Mouse (Mus musculus): Measurements from ENCODE around the gene Prickle2. TPM values are rescaled to one million over a fixed set of nuclear protein-coding genes. Genes with fewer than 3 reads are reported as not detected.

The Prickle2 gene
- polyA plus RNA-seq (2015; fragmentation: Nextera tagmentation; extraction: Ambion mirVana): 6.7 and 7.2 TPM in 2 replicates

- Histone ChIP-seq H3K27me3 (replicated peaks) (no peaks in the 10 kb centered on the region), H3K4me3 (replicated peaks) (peak within 1 kb of the TSS; percentile 71), H3K4me2 (replicated peaks) (peak within 1 kb of the TSS; percentile 93), H3K9ac (peak within 1 kb of the TSS; percentile 68), H3K9me3 (no peaks in the 10 kb centered on the region), H3K4me1 (replicated peaks) (peaks cover 13% of the 10 kb centered on the region; the same call in 1 of the 2 replicates), H3K36me3 (no peaks in the 10 kb centered on the region), H3K27ac (0 out of 2 replicates have a peak within 1 kb of the TSS, but pooled peaks have one; percentile 57)
- WGBS: 0% methylated on average over 22 of the region's 24 CpGs
- peak; percentile 98 for ATAC-seq
These were observed at the start of gene Prickle2 for GRCm38 (mm10) chr6:92706145-92706466. TSS of gene Prickle2 (minus strand) at chr6:92706155.

- H3K27me3 ChIP-seq (replicated peaks): no peaks in the 10 kb centered on the region
- no peak overlapping the region for H3K27ac ChIP-seq
- H3K36me3 ChIP-seq: no peaks in the 10 kb centered on the region
- ATAC-seq: no peak
- H3K9me3 ChIP-seq: no peaks in the 10 kb centered on the region
- H3K4me3 ChIP-seq (replicated peaks): no peak overlapping the region
- 0 out of 2 replicates have a peak, but pooled peaks cover 2% of the 10 kb centered on the region for H3K4me1 ChIP-seq (replicated peaks)
- WGBS: 87% methylated on average over 2 of the region's 2 CpGs
- H3K4me2 ChIP-seq (replicated peaks): no peak overlapping the region
- H3K9ac ChIP-seq: no peak overlapping the region
These were observed 46.8 kb upstream of the Prickle2 start for GRCm38 (mm10) chr6:92752737-92753136.

- no peak overlapping the region for H3K9ac ChIP-seq
- no peaks in the 10 kb centered on the region for H3K9me3 ChIP-seq
- H3K36me3 ChIP-seq: no peaks in the 10 kb centered on the region
- no peak for ATAC-seq
- no peak overlapping the region for H3K4me2 ChIP-seq (replicated peaks)
- 67% methylated on average over 4 of the region's 4 CpGs for WGBS
- no peak overlapping the region for H3K27ac ChIP-seq
- H3K27me3 ChIP-seq (replicated peaks): no peaks in the 10 kb centered on the region
- no peak overlapping the region for H3K4me3 ChIP-seq (replicated peaks)
- H3K4me1 ChIP-seq (replicated peaks): no peaks in the 10 kb centered on the region
These were observed 43.5 kb upstream of the Prickle2 start for GRCm38 (mm10) chr6:92749420-92749819.

DNA sequence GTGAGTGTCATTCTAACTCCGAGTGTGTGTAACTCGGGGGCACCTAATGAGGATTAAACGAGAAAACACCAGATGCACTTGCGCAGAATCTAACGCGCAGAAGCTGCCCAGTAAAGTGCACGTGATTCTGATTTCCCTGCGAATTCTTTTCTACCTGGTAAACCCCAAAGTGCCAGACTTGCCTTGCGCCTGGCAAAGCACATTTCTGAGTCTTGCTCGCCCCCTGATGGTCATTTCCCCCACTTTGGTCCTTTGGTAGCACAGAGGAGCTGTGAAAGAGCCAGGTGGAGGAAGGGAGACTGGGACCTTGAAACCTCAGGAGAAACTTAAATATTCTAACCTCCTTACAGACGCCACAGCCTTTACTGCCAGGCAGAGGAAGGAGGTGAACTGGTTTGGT, 37.6 kb upstream of the Prickle2 start:
- no peaks in the 10 kb centered on the region for H3K36me3 ChIP-seq
- H3K4me3 ChIP-seq (replicated peaks): no peak overlapping the region
- no peaks in the 10 kb centered on the region for H3K4me1 ChIP-seq (replicated peaks)
- H3K27me3 ChIP-seq (replicated peaks): no peaks in the 10 kb centered on the region
- H3K9ac ChIP-seq: no peak overlapping the region
- H3K4me2 ChIP-seq (replicated peaks): peak overlapping the region; percentile 32; the same call in 1 of the 2 replicates
- 15% methylated on average over 11 of the region's 11 CpGs for WGBS
- ATAC-seq: no peak
- H3K27ac ChIP-seq: no peak overlapping the region
- no peaks in the 10 kb centered on the region for H3K9me3 ChIP-seq

- ATAC-seq: no peak
- no peak overlapping the region for H3K9ac ChIP-seq
- H3K27me3 ChIP-seq (replicated peaks): no peaks in the 10 kb centered on the region
- no peaks in the 10 kb centered on the region for H3K36me3 ChIP-seq
- H3K4me1 ChIP-seq (replicated peaks): no peaks in the 10 kb centered on the region
- no peaks in the 10 kb centered on the region for H3K9me3 ChIP-seq
- no peak overlapping the region for H3K27ac ChIP-seq
- H3K4me2 ChIP-seq (replicated peaks): no peak overlapping the region
- WGBS: 89% methylated on average over 1 of the region's 1 CpGs
- H3K4me3 ChIP-seq (replicated peaks): no peak overlapping the region
These were observed 31.2 kb upstream of the Prickle2 start for GRCm38 (mm10) chr6:92737116-92737515.

DNA sequence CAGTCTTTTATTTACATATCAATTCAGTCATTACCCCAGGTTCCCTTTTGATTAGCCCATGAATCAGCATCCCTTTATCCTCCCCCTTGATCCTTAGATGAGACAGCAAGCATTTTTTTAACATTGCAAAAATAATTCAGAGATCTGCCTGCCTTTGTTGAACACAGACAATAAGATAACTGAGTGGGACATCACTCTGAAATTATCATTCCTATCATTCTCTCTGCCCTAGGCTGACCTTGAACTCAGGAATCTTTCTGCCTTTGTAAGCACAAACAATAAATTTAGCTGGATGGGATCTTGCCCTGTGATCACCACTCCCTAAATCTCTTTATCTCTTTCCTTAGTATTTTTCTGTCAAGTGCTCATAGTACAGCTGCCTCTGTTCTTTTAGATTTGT, 27.7 kb upstream of the Prickle2 start:
- no peak overlapping the region for H3K4me3 ChIP-seq (replicated peaks)
- 0 out of 2 replicates have a peak, but pooled peaks cover under 1% of the 10 kb centered on the region for H3K4me1 ChIP-seq (replicated peaks)
- H3K4me2 ChIP-seq (replicated peaks): no peak overlapping the region
- no peaks in the 10 kb centered on the region for H3K27me3 ChIP-seq (replicated peaks)
- no peak overlapping the region for H3K9ac ChIP-seq
- H3K36me3 ChIP-seq: no peaks in the 10 kb centered on the region
- no peak overlapping the region for H3K27ac ChIP-seq
- no peak for ATAC-seq
- no peaks in the 10 kb centered on the region for H3K9me3 ChIP-seq

GRCm38 (mm10) chr6:92728514-92728913, 22.6 kb upstream of the Prickle2 start:
- Histone ChIP-seq H3K27me3 (replicated peaks) (no peaks in the 10 kb centered on the region), H3K27ac (no peak overlapping the region), H3K36me3 (no peaks in the 10 kb centered on the region), H3K4me2 (replicated peaks) (no peak overlapping the region), H3K9ac (no peak overlapping the region), H3K4me1 (replicated peaks) (peaks cover 15% of the 10 kb centered on the region; the same call in 1 of the 2 replicates), H3K4me3 (replicated peaks) (no peak overlapping the region), H3K9me3 (no peaks in the 10 kb centered on the region)
- WGBS: 34% methylated on average over 7 of the region's 7 CpGs
- no peak for ATAC-seq

DNA sequence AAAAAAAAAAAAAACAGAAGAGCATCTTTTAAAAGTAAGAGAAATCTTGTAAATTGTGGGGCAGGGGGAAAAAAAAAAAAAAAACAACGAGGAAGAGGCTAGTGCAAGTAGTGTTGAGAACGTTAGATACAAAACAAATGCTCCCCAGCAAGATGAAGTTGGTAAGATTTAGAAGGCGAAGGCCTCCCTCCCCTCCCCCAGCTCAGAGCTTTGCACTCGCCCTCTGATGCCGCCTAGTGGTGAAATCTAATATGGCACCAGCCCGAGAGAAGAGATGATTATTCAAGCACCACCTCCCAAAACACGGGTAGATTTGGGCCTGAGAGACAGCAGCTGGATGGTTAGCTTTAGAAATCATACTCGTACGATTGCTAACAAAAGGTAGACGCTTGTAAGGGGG, 22.1 kb upstream of the Prickle2 start:
- Histone ChIP-seq H3K9me3 (no peaks in the 10 kb centered on the region), H3K4me2 (replicated peaks) (no peak overlapping the region), H3K9ac (no peak overlapping the region), H3K27me3 (replicated peaks) (no peaks in the 10 kb centered on the region), H3K27ac (no peak overlapping the region), H3K4me3 (replicated peaks) (no peak overlapping the region), H3K36me3 (no peaks in the 10 kb centered on the region), H3K4me1 (replicated peaks) (peaks cover 15% of the 10 kb centered on the region; the same call in 1 of the 2 replicates)
- 5% methylated on average over 10 of the region's 10 CpGs for WGBS
- peak; percentile 43; the same call in 1 of the 2 replicates for ATAC-seq

DNA sequence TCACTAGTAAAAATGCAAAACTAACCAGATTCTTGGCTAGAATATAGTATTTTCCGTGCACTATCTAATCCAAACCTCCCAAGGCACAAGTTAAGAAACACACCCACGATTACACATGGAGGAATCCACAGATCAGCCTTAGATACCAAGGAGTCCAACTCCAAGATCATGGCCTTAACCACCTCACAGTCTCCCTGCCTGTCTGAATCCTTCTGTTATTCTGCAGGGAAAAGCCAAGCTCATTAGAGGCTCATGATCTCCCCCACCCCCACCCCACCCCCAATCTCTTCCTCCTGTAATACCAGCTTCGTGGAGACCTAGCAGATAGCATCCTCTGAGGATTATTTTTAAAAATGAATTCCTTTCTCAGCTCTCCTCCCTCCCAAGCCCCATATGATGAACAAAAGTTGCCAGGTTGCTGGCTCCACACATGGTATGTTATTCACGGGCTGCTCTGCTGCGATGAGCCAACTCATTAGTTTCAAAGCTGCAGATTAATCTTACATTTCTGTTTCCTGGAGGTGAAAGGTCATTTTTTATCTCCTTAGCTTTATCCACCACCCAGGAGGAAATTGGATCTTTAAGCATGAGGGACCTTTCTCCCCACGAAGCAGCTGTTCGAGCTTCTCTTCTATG, 21.5 kb upstream of the Prickle2 start:
- Histone ChIP-seq H3K4me2 (replicated peaks) (no peak overlapping the region), H3K27ac (no peak overlapping the region), H3K36me3 (no peaks in the 10 kb centered on the region), H3K9ac (no peak overlapping the region), H3K9me3 (no peaks in the 10 kb centered on the region), H3K4me1 (replicated peaks) (peaks cover 15% of the 10 kb centered on the region; the same call in 1 of the 2 replicates), H3K27me3 (replicated peaks) (no peaks in the 10 kb centered on the region), H3K4me3 (replicated peaks) (no peak overlapping the region)
- 13% methylated on average over 7 of the region's 7 CpGs for WGBS
- ATAC-seq: peak; percentile 53

GRCm38 (mm10) chr6:92726121-92726520, 20.2 kb upstream of the Prickle2 start:
- no peaks in the 10 kb centered on the region for H3K9me3 ChIP-seq
- no peak overlapping the region for H3K27ac ChIP-seq
- no peak overlapping the region for H3K4me3 ChIP-seq (replicated peaks)
- no peak overlapping the region for H3K4me2 ChIP-seq (replicated peaks)
- no peaks in the 10 kb centered on the region for H3K36me3 ChIP-seq
- no peak overlapping the region for H3K9ac ChIP-seq
- no peaks in the 10 kb centered on the region for H3K27me3 ChIP-seq (replicated peaks)
- ATAC-seq: no peak
- WGBS: 74% methylated on average over 5 of the region's 5 CpGs
- peaks cover 15% of the 10 kb centered on the region; the same call in 1 of the 2 replicates for H3K4me1 ChIP-seq (replicated peaks)

DNA sequence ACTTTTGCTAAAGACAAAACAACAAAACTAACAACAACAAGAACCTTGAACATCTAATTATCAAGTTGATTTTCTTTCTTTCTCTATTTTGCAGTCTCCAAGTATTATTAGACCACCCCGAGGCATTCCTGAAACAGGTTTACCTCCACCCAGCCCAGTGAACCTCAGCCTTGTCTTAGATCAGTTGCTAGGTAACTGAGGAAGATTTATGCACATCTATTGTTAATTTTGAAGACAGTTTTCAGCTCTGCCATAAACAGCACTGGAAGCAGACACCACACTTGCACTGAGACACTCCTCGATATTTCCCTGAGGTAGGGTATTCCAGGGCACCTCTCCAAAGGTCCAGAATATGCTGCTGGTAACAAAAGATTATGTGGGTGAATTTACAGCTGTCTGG, 18.4 kb upstream of the Prickle2 start:
- H3K4me2 ChIP-seq (replicated peaks): no peak overlapping the region
- H3K27ac ChIP-seq: no peak overlapping the region
- 46% methylated on average over 2 of the region's 2 CpGs for WGBS
- H3K4me3 ChIP-seq (replicated peaks): no peak overlapping the region
- H3K9me3 ChIP-seq: no peaks in the 10 kb centered on the region
- H3K27me3 ChIP-seq (replicated peaks): no peaks in the 10 kb centered on the region
- no peak overlapping the region for H3K9ac ChIP-seq
- ATAC-seq: no peak
- no peaks in the 10 kb centered on the region for H3K36me3 ChIP-seq
- H3K4me1 ChIP-seq (replicated peaks): peaks cover 15% of the 10 kb centered on the region; the same call in 1 of the 2 replicates

GRCm38 (mm10) chr6:92715806-92716205, 9.9 kb upstream of the Prickle2 start:
- no peaks in the 10 kb centered on the region for H3K4me1 ChIP-seq (replicated peaks)
- H3K36me3 ChIP-seq: no peaks in the 10 kb centered on the region
- ATAC-seq: no peak
- H3K4me2 ChIP-seq (replicated peaks): no peak overlapping the region
- H3K4me3 ChIP-seq (replicated peaks): no peak overlapping the region
- H3K27ac ChIP-seq: no peak overlapping the region
- no peaks in the 10 kb centered on the region for H3K9me3 ChIP-seq
- no peak overlapping the region for H3K9ac ChIP-seq
- no peaks in the 10 kb centered on the region for H3K27me3 ChIP-seq (replicated peaks)
- 45% methylated on average over 3 of the region's 3 CpGs for WGBS

- no peaks in the 10 kb centered on the region for H3K27me3 ChIP-seq (replicated peaks)
- H3K27ac ChIP-seq: no peak overlapping the region
- 77% methylated on average over 4 of the region's 4 CpGs for WGBS
- no peaks in the 10 kb centered on the region for H3K4me1 ChIP-seq (replicated peaks)
- H3K4me2 ChIP-seq (replicated peaks): no peak overlapping the region
- H3K9me3 ChIP-seq: no peaks in the 10 kb centered on the region
- H3K36me3 ChIP-seq: no peaks in the 10 kb centered on the region
- no peak for ATAC-seq
- H3K4me3 ChIP-seq (replicated peaks): no peak overlapping the region
- H3K9ac ChIP-seq: no peak overlapping the region
These were observed 8.8 kb upstream of the Prickle2 start for GRCm38 (mm10) chr6:92714748-92715147.

All from intestine, embryonic 15.5 days (tissue).